Mouse (Mus musculus): ENCODE measurements at regions not wholly inside any gene's neighbourhood (a gene's known extent, or its start where the extent isn't known, plus 50 kb on each side); places are given as distances from the start of the nearest gene placed in this dataset.

DNA sequence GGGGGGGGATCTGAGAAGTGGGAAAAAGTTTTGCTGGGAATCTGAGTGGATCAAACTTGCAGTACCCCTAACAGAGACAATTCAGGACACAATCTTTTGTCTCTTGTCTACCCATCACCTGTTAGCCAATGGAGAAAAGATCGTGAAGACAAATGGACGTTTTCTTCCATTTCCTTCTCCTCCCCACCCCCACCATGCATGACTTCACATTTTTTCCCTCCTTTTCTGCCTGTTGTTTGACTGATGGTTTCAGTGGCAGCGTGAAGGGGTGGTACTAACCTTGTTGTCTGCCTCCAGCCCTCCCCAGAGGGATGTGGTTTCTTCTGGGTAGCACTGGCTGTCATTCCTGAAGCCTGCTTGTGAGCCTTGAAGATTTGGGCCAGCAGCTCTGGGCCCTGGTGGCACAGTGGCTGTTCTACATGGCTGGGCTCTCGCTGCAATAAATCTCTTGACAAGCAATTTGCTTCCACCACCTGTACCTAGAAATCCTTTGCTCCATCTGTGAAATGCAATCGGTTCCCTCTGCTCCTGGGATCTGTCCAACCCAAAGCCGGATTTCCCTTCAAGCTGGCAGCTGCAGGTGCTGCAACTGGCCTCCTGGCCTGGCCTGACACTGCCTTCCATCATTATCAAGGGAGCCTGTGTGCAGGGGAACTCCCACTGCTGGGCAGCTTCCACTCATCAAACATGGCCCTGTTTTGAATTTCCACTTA lies 69.8 kb upstream of the Sash1 start:
- TF ChIP-seq CTCF (IDR thresholded peaks at IDR 0.05; ENCODE audit: low read depth) (no peak), EP300 (IDR thresholded peaks at IDR 0.05; ENCODE audit: low read depth) (no peak)

Data from liver, postnatal 0 days (tissue).